Comparison of ENCODE assay signal across 8 mouse cellular contexts in genomic region chr11:102556716-102557074, GRCm38 (mm10). TPM values are rescaled to one million over a fixed set of nuclear protein-coding genes. Genes with fewer than 3 reads are reported as not detected.
DNase-seq lines count a peak whose midpoint lies in the region; ATAC-seq and TF ChIP-seq lines count a peak whose summit lies in the region.

No protein-coding gene starts in this region.

- no peaks in the 10 kb centered on the region for H3K9me3 ChIP-seq in heart, embryonic 16.5 days (replicated peaks; ENCODE audit: control insufficient read depth, low read length)
- H3K9me3 ChIP-seq in MEL (replicated peaks; ENCODE audit: insufficient read depth, low read length) = no peaks in the 10 kb centered on the region
- no peaks in the 10 kb centered on the region for H3K9me3 ChIP-seq in hindbrain, embryonic 12.5 days (replicated peaks)
- no peaks in the 10 kb centered on the region for H3K9me3 ChIP-seq in midbrain, embryonic 11.5 days (ENCODE audit: control insufficient read depth, low read length)

- no peaks in the 10 kb centered on the region for H3K36me3 ChIP-seq in heart, embryonic 16.5 days (ENCODE audit: control insufficient read depth, insufficient read depth)
- H3K36me3 ChIP-seq in MEL (ENCODE audit: control insufficient read depth in 1 of 2, insufficient read depth in 2 of 2, low read length in 2 of 2) = peaks cover 2 to 26% of the 10 kb centered on the region in 2 experiments; a peak in 3 of 4 replicates
- no peaks in the 10 kb centered on the region for H3K36me3 ChIP-seq in hindbrain, embryonic 12.5 days
- no peaks in the 10 kb centered on the region for H3K36me3 ChIP-seq in midbrain, embryonic 11.5 days (ENCODE audit: control insufficient read depth, insufficient read depth, low read length)

- no peak for TF ChIP-seq EP300 in MEL (IDR thresholded peaks at IDR 0.05; ENCODE audit: low read depth in 1 of 2, low read length in 2 of 2)

- ATAC-seq in heart, embryonic 16.5 days (replicated peaks; ENCODE audit: extremely low read depth, insufficient read depth, low FRiP score) = no peak
- 0 out of 2 replicates have a peak, but pooled peaks have one; percentile 12 for ATAC-seq in hindbrain, embryonic 12.5 days (ENCODE audit: low FRiP score)
- no peak for ATAC-seq in midbrain, embryonic 11.5 days (ENCODE audit: low FRiP score)

- TF ChIP-seq CTCF in MEL (IDR thresholded peaks at IDR 0.05 in 2 of 3, conservative IDR thresholded peaks at IDR 0.05 in 1 of 3; ENCODE audit: control insufficient read depth in 1 of 3, insufficient read depth in 1 of 3, low read depth in 2 of 3, low read length in 3 of 3, poor library complexity in 1 of 3, severe bottlenecking in 1 of 3) = 0 out of 6 replicates have a peak, but pooled peaks of 1 of the 3 experiments have one; percentile 24

- no peak for TF ChIP-seq RAD21 in MEL (IDR thresholded peaks at IDR 0.05; ENCODE audit: low read depth, low read length)

- H3K4me3 ChIP-seq in heart, embryonic 16.5 days (ENCODE audit: low read length) = peak overlapping the region; percentile 95
- peak overlapping the region in 1 of 2 experiments; percentile 82; a peak in 2 of 4 replicates for H3K4me3 ChIP-seq in MEL (ENCODE audit: control insufficient read depth in 1 of 2, insufficient read depth in 1 of 2, low read depth in 2 of 2, low read length in 2 of 2)
- H3K4me3 ChIP-seq in hindbrain, embryonic 12.5 days = peak overlapping the region; percentile 73
- peak overlapping the region; percentile 96 for H3K4me3 ChIP-seq in midbrain, embryonic 11.5 days (ENCODE audit: low read depth, low read length)

- H3K9ac ChIP-seq in heart, embryonic 16.5 days (ENCODE audit: low read length) = peak overlapping the region; percentile 65; the same call in 1 of the 2 replicates
- peak overlapping the region; percentile 91 for H3K9ac ChIP-seq in MEL (ENCODE audit: control insufficient read depth, low read depth, low read length, poor library complexity, severe bottlenecking)
- H3K9ac ChIP-seq in hindbrain, embryonic 12.5 days = no peak overlapping the region
- no peak overlapping the region; the same call in 1 of the 2 replicates for H3K9ac ChIP-seq in midbrain, embryonic 11.5 days (ENCODE audit: low read length)

- DNase-seq in heart, postnatal 14 days = no peak
- DNase-seq in MEL (ENCODE audit: low read depth, low spot score) = no peak
- peak; percentile 87 for DNase-seq in midbrain, embryonic 11.5 days (ENCODE audit: low spot score, missing footprints)
- no peak for DNase-seq in left cerebral cortex, adult 8-10 months (ENCODE audit: low spot score in 2 of 2)
- no peak for DNase-seq in retina, embryonic 14.5 days (ENCODE audit: low spot score)
- no peak for DNase-seq in kidney, postnatal 10 days

- peaks cover 15% of the 10 kb centered on the region for H3K4me1 ChIP-seq in heart, embryonic 16.5 days (ENCODE audit: control insufficient read depth, insufficient read depth, low read length)
- H3K4me1 ChIP-seq in MEL (ENCODE audit: control insufficient read depth in 1 of 2, insufficient read depth in 2 of 2, low read length in 2 of 2) = peaks cover 13% of the 10 kb centered on the region in 2 experiments
- H3K4me1 ChIP-seq in hindbrain, embryonic 12.5 days = peaks cover 19% of the 10 kb centered on the region
- peaks cover 13% of the 10 kb centered on the region for H3K4me1 ChIP-seq in midbrain, embryonic 11.5 days (ENCODE audit: control insufficient read depth, insufficient read depth, low read length)

- peak overlapping the region; percentile 61 for H3K4me2 ChIP-seq in heart, embryonic 16.5 days (ENCODE audit: low read depth, low read length)
- H3K4me2 ChIP-seq in hindbrain, embryonic 12.5 days (replicated peaks) = peak overlapping the region; percentile 63
- H3K4me2 ChIP-seq in midbrain, embryonic 11.5 days = peak overlapping the region; percentile 83

- peaks cover 32% of the 10 kb centered on the region for H3K79me2 ChIP-seq in MEL (ENCODE audit: control insufficient read depth, insufficient read depth, low read length, poor library complexity)

- 13% methylated on average over 3 of the region's 3 CpGs for WGBS in heart, embryonic 16.5 days
- WGBS in hindbrain, embryonic 12.5 days = 19% methylated on average over 3 of the region's 3 CpGs
- 26% methylated on average over 3 of the region's 3 CpGs for WGBS in midbrain, embryonic 11.5 days

- no peaks in the 10 kb centered on the region for H3K27me3 ChIP-seq in heart, embryonic 16.5 days (ENCODE audit: control insufficient read depth, insufficient read depth, low read length)
- H3K27me3 ChIP-seq in MEL (ENCODE audit: control insufficient read depth in 1 of 2, insufficient read depth in 2 of 2, low read length in 2 of 2) = no peaks in the 10 kb centered on the region
- H3K27me3 ChIP-seq in hindbrain, embryonic 12.5 days = no peaks in the 10 kb centered on the region
- H3K27me3 ChIP-seq in midbrain, embryonic 11.5 days (ENCODE audit: control insufficient read depth, insufficient read depth, low read length) = no peaks in the 10 kb centered on the region

- no peak for TF ChIP-seq POLR2A in MEL (IDR thresholded peaks at IDR 0.05; ENCODE audit: control insufficient read depth in 1 of 2, insufficient read depth in 1 of 2, low read depth in 1 of 2, low read length in 2 of 2, poor library complexity in 1 of 2)

- intact Hi-C loops in heart, postnatal 14 days (cut with DNase I) = loop anchor here (5.0 to 10.0 kb wide), 2 partner anchors 69 to 242 kb away; partner anchors contain the start of gene Ubtf

- peak overlapping the region; percentile 77; the same call in 1 of the 2 replicates for H3K27ac ChIP-seq in heart, embryonic 16.5 days (ENCODE audit: low read length)
- H3K27ac ChIP-seq in MEL (ENCODE audit: control insufficient read depth, low read depth, low read length) = peak overlapping the region; percentile 73; the same call in 1 of the 2 replicates
- peak overlapping the region; percentile 95 for H3K27ac ChIP-seq in hindbrain, embryonic 12.5 days
- H3K27ac ChIP-seq in midbrain, embryonic 11.5 days (ENCODE audit: low read depth, low read length) = peak overlapping the region; percentile 96; the same call in 1 of the 2 replicates

TF ChIP-seq in MEL, 35 proteins besides CTCF, POLR2A, EP300 and RAD21:
- TF ChIP-seq CHD1 (IDR thresholded peaks at IDR 0.05; ENCODE audit: low read depth, low read length) (peak; percentile 53; the same call in 1 of the 2 replicates), KAT2A (conservative IDR thresholded peaks at IDR 0.05; ENCODE audit: low read depth, low read length) (no peak), SMC3 (IDR thresholded peaks at IDR 0.05; ENCODE audit: low read depth, low read length) (peak; percentile 27; the same call in 1 of the 2 replicates)

RNA-seq across cellular contexts. Expression of gene Gpatch8, which starts 0.5 kb away (rescaled TPM):
- 33.9 and 39.2 TPM in 2 replicates for polyA plus RNA-seq in heart, embryonic 16.5 days (2015; fragmentation: Nextera tagmentation; extraction: Ambion mirVana)
- total RNA-seq in heart, postnatal 14 days (2021) = 10 to 100 TPM; 24.7 to 25.7 TPM
- total RNA-seq in MEL (2012; rRNA removed) = 17.9 and 20.3 TPM in 2 replicates
- 10 to 100 TPM; 25.8 to 29.7 TPM for polyA plus RNA-seq in MEL (2012; ENCODE audit: insufficient read depth in 1 of 2, insufficient read length in 2 of 2, low read depth in 1 of 2, low replicate concordance in 2 of 2, missing spikeins in 1 of 2)
- polyA plus RNA-seq in hindbrain, embryonic 12.5 days (2016; fragmentation: Nextera tagmentation; extraction: Ambion mirVana) = 74.6 and 76.7 TPM in 2 replicates
- 42.5 and 43.8 TPM in 2 replicates for polyA plus RNA-seq in midbrain, embryonic 11.5 days (2014; fragmentation: Nextera tagmentation; extraction: Ambion mirVana)
- 10 to 100 TPM; 53.4 to 64.9 (median 58.6) TPM for total RNA-seq in left cerebral cortex, adult 8-10 months (2022)

RNA-seq across cellular contexts. Expression of gene Gm11627, which starts 22.6 kb away (rescaled TPM):
- polyA plus RNA-seq in heart, embryonic 16.5 days (2015; fragmentation: Nextera tagmentation; extraction: Ambion mirVana) = 9.5 and 13.6 TPM in 2 replicates
- 1 to 10 TPM in 1 of 2 experiments, under 1 TPM in 1; 0.69 to 1.8 TPM for total RNA-seq in heart, postnatal 14 days (2021)
- 0.33 and 0.35 TPM in 2 replicates for total RNA-seq in MEL (2012; rRNA removed)
- polyA plus RNA-seq in MEL (2012; ENCODE audit: insufficient read depth in 1 of 2, insufficient read length in 2 of 2, low read depth in 1 of 2, low replicate concordance in 2 of 2, missing spikeins in 1 of 2) = under 1 TPM in 1 of 2 experiments, not detected in 1; 0.13 TPM
- 4.3 and 4.8 TPM in 2 replicates for polyA plus RNA-seq in hindbrain, embryonic 12.5 days (2016; fragmentation: Nextera tagmentation; extraction: Ambion mirVana)
- polyA plus RNA-seq in midbrain, embryonic 11.5 days (2014; fragmentation: Nextera tagmentation; extraction: Ambion mirVana) = 13.9 and 14.6 TPM in 2 replicates
- total RNA-seq in left cerebral cortex, adult 8-10 months (2022) = 1 to 10 TPM; 2.7 to 5.8 (median 4.2) TPM

RNA-seq across cellular contexts. Expression of gene Fzd2, which starts 47.5 kb away (rescaled TPM):
- polyA plus RNA-seq in heart, embryonic 16.5 days (2015; fragmentation: Nextera tagmentation; extraction: Ambion mirVana) = 12.4 and 15.6 TPM in 2 replicates
- total RNA-seq in heart, postnatal 14 days (2021) = 1 to 10 TPM; 5.6 to 7.3 TPM
- not detected in 2 replicates for total RNA-seq in MEL (2012; rRNA removed)
- not detected for polyA plus RNA-seq in MEL (2012; ENCODE audit: insufficient read depth in 1 of 2, insufficient read length in 2 of 2, low read depth in 1 of 2, low replicate concordance in 2 of 2, missing spikeins in 1 of 2)
- 39.9 and 40.8 TPM in 2 replicates for polyA plus RNA-seq in hindbrain, embryonic 12.5 days (2016; fragmentation: Nextera tagmentation; extraction: Ambion mirVana)
- 27.1 and 27.3 TPM in 2 replicates for polyA plus RNA-seq in midbrain, embryonic 11.5 days (2014; fragmentation: Nextera tagmentation; extraction: Ambion mirVana)
- 10 to 100 TPM in 1 of 4 experiments, 1 to 10 TPM in 3; 7.4 to 10.5 (median 9.6) TPM for total RNA-seq in left cerebral cortex, adult 8-10 months (2022)

Comparison
In these comparisons a context has a peak if more than half of its experiments do, and no peak if none do; other contexts are left out.
1. H3K9ac ChIP-seq: peak in heart, embryonic 16.5 days (single experiment) and MEL (single experiment); none in hindbrain, embryonic 12.5 days (single experiment) and midbrain, embryonic 11.5 days (single experiment).
2. RNA of gene Fzd2, which starts 47.5 kb away (polyA plus RNA-seq): 39.9 to 40.8 TPM in hindbrain, embryonic 12.5 days, 27.1 to 27.3 TPM in midbrain, embryonic 11.5 days and 12.4 to 15.6 TPM in heart, embryonic 16.5 days; not detected in MEL; every median in the first group is over 10 times any median in the second.
3. Peak in every context shown above with its lines, with median percentiles within 50 percentile points of each other: H3K27ac ChIP-seq and H3K4me2 ChIP-seq.